Mouse (Mus musculus): ENCODE data around the gene Tmem56.

Tmem56 gene

DNA sequence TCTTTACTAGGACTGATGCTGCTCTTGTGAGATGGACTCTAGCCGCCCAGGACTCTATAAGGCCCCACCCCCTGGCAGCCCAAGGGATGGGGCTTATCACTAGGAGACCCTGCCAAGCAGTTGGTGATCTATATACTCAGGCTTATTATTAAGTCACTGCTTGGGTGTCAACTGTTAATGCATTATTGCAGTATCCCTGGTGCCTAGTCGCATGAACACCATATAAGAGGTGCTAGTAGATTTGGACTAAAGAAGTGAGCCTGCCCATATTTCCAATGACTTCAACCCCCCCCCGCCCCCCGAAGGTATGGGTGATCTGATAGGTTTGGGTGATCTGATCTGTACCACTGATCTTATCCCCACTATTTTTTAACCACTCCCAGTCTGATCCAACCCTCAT is at the start of gene Tmem56:
Gene Tmem56 (minus strand): TSS at position 101 of the 400 bp plus-strand sequence.
- no peak for DNase-seq (ENCODE audit: low spot score in 2 of 2)

GRCm38 (mm10) chr3:121330244-121330646 is 47.3 kb upstream of the Tmem56 start:
- DNase-seq (ENCODE audit: low spot score in 2 of 2): peak in 1 of 2 experiments; percentile 9

GRCm38 (mm10) chr3:121329647-121330046 is 46.7 kb upstream of the Tmem56 start:
- peak in 1 of 2 experiments; percentile 10 for DNase-seq (ENCODE audit: low spot score in 2 of 2)

DNA sequence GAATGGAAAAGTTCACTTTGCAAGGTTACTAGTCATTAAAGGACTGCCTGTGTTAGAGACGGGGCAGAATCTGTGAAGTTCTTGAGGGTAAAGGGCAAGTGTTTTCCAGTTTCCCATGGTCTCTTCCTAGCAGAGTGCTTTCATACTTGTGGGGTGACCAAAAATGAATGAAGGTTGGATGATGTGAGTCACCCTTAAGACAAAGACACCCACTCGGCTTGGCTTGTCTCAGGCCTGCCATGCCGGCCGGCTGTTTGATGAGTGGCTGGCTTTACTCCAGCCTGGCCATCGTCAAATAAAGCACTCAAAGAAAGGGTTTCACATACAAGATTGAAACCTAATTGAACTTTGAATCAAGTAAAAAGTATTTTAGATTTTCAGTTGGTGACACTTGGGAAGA is 44.5 kb upstream of the Tmem56 start:
- DNase-seq (ENCODE audit: low spot score in 2 of 2): no peak

GRCm38 (mm10) chr3:121323371-121323770 is 40.5 kb upstream of the Tmem56 start:
- no peak for DNase-seq (ENCODE audit: low spot score in 2 of 2)

- DNase-seq (ENCODE audit: low spot score in 2 of 2): no peak
Observed at GRCm38 (mm10) chr3:121320896-121321295, 38.0 kb upstream of the Tmem56 start.

DNA sequence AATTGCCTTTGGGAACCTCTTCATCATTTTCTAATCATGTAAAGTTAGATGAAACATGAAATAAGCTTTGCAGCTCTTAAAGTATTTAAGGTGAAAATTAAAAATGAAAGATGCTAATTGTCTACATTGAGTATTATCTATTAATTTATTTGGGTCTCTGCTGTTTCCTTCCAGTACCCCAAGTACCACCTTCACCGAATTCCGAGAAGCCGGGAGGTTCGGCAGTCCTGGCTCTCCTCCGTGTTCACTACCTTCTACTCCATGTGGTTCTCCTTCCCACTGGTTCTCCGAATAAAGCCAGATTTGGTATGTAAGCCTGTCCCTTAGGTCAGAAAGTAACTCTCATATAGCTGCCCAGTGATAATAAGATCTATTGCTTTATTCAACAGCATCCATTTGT is 37.0 kb upstream of the Tmem56 start:
- DNase-seq (ENCODE audit: low spot score in 2 of 2): no peak

GRCm38 (mm10) chr3:121315498-121315897 is 32.6 kb upstream of the Tmem56 start:
- no peak for DNase-seq (ENCODE audit: low spot score in 2 of 2)

GRCm38 (mm10) chr3:121314149-121314548 is 31.3 kb upstream of the Tmem56 start:
- DNase-seq (ENCODE audit: low spot score in 2 of 2): no peak

DNA sequence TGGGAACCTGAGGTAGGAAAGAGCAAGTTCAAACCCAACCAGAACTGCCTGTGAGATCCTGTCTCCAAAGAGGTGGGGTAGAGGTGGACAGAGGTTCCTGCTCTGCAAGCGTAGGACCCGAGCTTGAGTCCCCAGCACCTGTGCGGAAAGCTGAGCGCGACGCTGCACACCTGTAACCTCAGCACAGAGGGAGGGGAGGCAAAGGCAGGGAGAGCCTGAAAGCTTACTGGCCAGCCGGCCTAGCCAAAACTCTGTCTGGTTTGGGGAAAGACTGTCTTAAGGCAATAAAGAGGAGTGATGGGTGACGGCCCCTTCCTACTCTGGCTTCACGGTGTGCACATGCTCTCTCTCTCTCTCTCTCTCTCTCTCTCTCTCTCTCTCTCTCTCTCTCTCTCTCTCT is 30.1 kb upstream of the Tmem56 start:
- no peak for DNase-seq (ENCODE audit: low spot score in 2 of 2)

DNA sequence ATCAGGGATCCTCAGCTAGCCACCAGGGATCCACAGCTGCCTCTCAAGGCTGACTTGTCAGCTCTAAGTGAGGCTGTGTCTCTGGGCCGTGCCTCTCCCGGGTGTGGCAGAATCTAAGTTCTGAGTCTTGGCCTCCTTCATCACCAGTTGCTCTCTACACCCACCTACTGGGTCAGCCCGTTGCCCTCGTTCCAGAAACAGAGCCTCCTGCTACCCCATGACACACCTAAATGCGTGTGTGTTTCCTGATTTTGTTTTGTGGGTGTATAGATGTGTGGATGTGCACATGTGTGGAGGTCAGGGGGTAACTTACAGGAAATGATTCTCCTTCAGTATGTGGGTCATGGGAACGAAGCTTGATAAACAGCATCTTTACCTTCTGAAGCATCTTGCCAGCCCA is 29.5 kb upstream of the Tmem56 start:
- no peak for DNase-seq (ENCODE audit: low spot score in 2 of 2)

DNA sequence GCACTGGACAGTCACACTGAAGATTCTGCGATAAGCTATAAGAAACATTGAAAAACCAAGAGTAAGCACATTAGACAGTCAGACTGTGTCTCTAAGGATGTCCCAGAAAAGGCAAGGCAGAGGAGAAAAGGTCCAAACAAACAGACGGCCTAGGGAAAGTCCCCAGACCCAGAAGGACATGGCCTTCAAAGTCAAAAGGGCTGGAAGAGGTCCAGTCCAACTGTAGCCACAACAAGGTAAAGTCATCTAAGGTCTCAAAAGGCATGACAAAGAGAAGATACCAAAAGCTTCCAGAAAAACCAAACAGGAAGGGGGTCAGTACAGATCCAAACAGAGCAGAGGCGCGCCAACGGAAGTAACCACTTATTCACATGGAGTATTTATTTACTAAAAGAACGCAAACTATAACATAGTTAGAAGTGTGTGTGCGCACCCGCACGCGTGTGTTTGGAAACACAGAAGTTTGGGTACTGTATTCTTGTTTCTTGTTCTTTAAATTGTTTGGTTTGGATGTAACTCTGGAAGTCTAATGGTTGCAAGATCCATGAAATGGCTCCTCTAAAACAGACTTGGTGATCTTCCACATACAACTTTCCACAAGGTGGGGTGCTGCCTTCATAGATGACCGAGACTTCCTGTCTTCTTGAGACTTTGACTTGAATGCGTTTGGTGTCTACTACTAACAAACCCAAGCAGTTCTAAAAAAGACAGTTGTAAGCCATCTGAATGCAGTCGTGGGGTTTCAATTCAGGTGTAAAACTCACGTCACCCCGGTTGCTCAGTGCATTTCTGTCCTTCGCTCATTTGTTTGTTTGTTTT is 27.2 kb upstream of the Tmem56 start:
- DNase-seq (ENCODE audit: low spot score in 2 of 2): no peak

- no peak for DNase-seq (ENCODE audit: low spot score in 2 of 2)
Observed at GRCm38 (mm10) chr3:121309429-121309828, 26.5 kb upstream of the Tmem56 start.

GRCm38 (mm10) chr3:121308935-121309334 is 26.0 kb upstream of the Tmem56 start:
- no peak for DNase-seq (ENCODE audit: low spot score in 2 of 2)

- peak; percentile 37 to 75 for DNase-seq (ENCODE audit: low spot score in 2 of 2)
Observed at GRCm38 (mm10) chr3:121307532-121308234, 24.8 kb upstream of the Tmem56 start.

DNA sequence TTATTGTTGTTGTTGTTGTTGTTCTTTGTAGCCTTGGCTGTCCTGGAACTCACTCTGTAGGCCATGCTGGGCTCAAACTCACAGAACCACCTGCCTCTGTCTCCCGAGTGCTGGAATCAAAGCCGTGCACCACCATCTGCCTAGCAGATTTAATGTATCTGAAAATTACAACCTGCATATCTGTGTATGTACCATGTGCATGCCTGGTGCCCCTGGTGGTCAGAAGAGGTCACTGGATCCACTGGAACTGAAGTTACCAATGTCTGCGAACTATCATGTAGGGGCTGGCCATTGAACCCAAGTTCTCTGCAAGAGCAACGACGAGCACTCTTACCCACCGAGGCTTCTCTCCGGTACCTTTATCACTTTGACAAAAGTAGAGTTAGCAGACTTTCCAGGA is 23.7 kb upstream of the Tmem56 start:
- no peak for DNase-seq (ENCODE audit: low spot score in 2 of 2)

DNA sequence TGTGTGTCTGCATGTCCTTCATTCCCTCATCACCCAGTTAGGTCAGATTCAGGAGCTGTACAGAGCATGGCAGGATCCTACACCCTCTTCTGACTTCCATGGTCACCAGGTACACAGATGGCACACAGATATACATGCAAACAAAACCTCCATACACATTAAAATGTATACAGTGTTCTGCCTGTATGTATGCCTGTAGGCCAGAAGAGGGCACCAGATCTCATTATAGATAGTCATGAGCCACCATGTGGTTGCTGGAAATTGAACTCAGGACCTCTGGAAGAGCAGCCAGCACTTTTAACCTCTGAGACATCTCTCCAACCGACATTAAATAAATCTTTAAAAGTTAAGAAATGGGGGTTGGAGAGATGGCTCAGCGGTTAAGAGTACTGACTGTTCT is 11.3 kb upstream of the Tmem56 start:
- DNase-seq (ENCODE audit: low spot score in 2 of 2): no peak

- peak; percentile 98 to 99 for DNase-seq (ENCODE audit: low spot score in 2 of 2)
Observed at GRCm38 (mm10) chr3:121291560-121292258, 8.8 kb upstream of the Tmem56 start, which contains the start of gene Alg14. Gene Alg14 (plus strand): TSS chr3:121291773.

GRCm38 (mm10) chr3:121291225-121291559 is 8.3 kb upstream of the Tmem56 start:
- DNase-seq (ENCODE audit: low spot score in 2 of 2): no peak

DNA sequence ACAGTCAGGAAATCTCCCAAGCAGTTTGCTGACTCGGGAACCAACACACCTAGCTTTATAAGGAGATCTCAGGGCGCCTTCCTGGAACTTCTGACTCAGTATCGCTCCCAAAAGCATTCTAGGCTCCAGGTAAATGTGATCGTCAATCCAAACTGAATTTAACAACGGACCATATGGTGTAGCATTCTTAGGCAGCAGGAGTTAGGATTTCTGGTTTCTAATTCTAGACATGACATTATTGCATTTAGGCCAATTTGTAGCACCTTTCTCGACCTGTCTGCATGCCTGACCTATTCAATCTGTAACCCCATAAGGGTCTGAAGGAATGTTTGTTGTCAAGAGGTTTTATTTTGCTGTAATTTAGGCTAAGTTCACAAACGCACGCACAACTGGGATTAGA is 7.8 kb upstream of the Tmem56 start:
- DNase-seq (ENCODE audit: low spot score in 2 of 2): peak in 1 of 2 experiments; percentile 4

- no peak for DNase-seq (ENCODE audit: low spot score in 2 of 2)
Observed at GRCm38 (mm10) chr3:121287151-121287550, 4.3 kb upstream of the Tmem56 start.

GRCm38 (mm10) chr3:121285219-121285618 is 2.3 kb upstream of the Tmem56 start:
- DNase-seq (ENCODE audit: low spot score in 2 of 2): no peak

- no peak for DNase-seq (ENCODE audit: low spot score in 2 of 2)
Observed at GRCm38 (mm10) chr3:121279679-121280078, 3.2 kb downstream of the Tmem56 start.
